Mouse (Mus musculus): ENCODE measurements around the gene Vcl.

- no peak for TF ChIP-seq UBTF (IDR thresholded peaks at IDR 0.05; ENCODE audit: low read depth, low read length)
- no peak for TF ChIP-seq USF2 (conservative IDR thresholded peaks at IDR 0.05; ENCODE audit: low read depth, low read length)
These were observed 26.8 kb downstream of the Vcl start for GRCm38 (mm10) chr14:20956021-20956420.

Measured in CH12.LX (cell line).